Mouse (Mus musculus) kidney, postnatal 0 days (tissue): ENCODE data around the gene Tlcd2. TPM values are rescaled to one million over a fixed set of nuclear protein-coding genes. Genes with fewer than 3 reads are reported as not detected.

Experiments
- ATAC-seq: fragments of 200-750 bp; cut with Nextera tagmentation; replicated peaks from 2 replicates; pipeline ENCODE4 v1.8.0; 2017; ENCODE audit warnings: low read depth, moderate number of reproducible peaks, moderate TSS enrichment, moderate library complexity; ENCODE audit not compliant: low FRiP score
- DNase-seq: peaks from one replicate; pipeline ENCODE4 v3.0.0-alpha.2; 2016; ENCODE audit warnings: low spot score
- H3K27ac ChIP-seq: fragments of 300-500 bp; sonication (generic); 2 replicates; pipeline ENCODE4 v1.5.1; 2014; ENCODE audit warnings: mild to moderate bottlenecking
- H3K27me3 ChIP-seq: fragments of 300-500 bp; sonication (generic); 2 replicates; pipeline ENCODE4 v1.6.1; 2014; ENCODE audit warnings: low read length, mixed read lengths; ENCODE audit not compliant: insufficient read depth
- H3K36me3 ChIP-seq: fragments of 300-500 bp; sonication (generic); 2 replicates; pipeline ENCODE4 v1.6.1; 2014; ENCODE audit warnings: low read length, mixed read lengths; ENCODE audit not compliant: insufficient read depth
- H3K4me1 ChIP-seq: fragments of 300-500 bp; sonication (generic); replicated peaks from 2 replicates; pipeline ENCODE4 v1.6.1; 2014; ENCODE audit warnings: antibody characterized with exemption, low read length, mixed read lengths; ENCODE audit not compliant: insufficient read depth
- H3K4me2 ChIP-seq: fragments of 300-500 bp; sonication (generic); 2 replicates; pipeline ENCODE4 v1.6.1; 2014; ENCODE audit warnings: mild to moderate bottlenecking, low read length, moderate library complexity, mixed read lengths
- H3K4me3 ChIP-seq: fragments of 300-500 bp; sonication (generic); replicated peaks from 2 replicates; pipeline ENCODE4 v1.5.1; 2014; ENCODE audit warnings: low read depth, low read length
- H3K9ac ChIP-seq: fragments of 300-500 bp; sonication (generic); 2 replicates; pipeline ENCODE4 v1.6.1; 2014; ENCODE audit warnings: low read depth, low read length
- H3K9me3 ChIP-seq: fragments of 300-500 bp; sonication (generic); replicated peaks from 2 replicates; pipeline ENCODE4 v1.6.1; 2016; ENCODE audit warnings: low read length, inconsistent platforms, mixed read lengths
- CTCF ChIP-seq: IDR thresholded peaks from 2 replicates; pipeline ENCODE4 v1.5.1; 2016; ENCODE audit warnings: antibody characterized with exemption, low read depth, mild to moderate bottlenecking, moderate library complexity
- WGBS: fragments of 180-500 bp; shearing (Covaris S2); extraction: QIAGEN DNeasy Blood & Tissue Kit; methylation state at CpG from one replicate; pipeline ENCODE4 v1.1.7; 2014; 5-methylcytosine and 5-hydroxymethylcytosine counted together
- polyA plus RNA-seq: library from polyadenylated mRNA; unstranded; fragments of >200 nt; fragmentation: Nextera tagmentation; extraction: Ambion mirVana; gene quantifications from 2 replicates; pipeline ENCODE4 v1.2.1, GENCODE M21; 2015

The Tlcd2 gene
- 9.3 and 11.8 TPM in 2 replicates for polyA plus RNA-seq

DNA sequence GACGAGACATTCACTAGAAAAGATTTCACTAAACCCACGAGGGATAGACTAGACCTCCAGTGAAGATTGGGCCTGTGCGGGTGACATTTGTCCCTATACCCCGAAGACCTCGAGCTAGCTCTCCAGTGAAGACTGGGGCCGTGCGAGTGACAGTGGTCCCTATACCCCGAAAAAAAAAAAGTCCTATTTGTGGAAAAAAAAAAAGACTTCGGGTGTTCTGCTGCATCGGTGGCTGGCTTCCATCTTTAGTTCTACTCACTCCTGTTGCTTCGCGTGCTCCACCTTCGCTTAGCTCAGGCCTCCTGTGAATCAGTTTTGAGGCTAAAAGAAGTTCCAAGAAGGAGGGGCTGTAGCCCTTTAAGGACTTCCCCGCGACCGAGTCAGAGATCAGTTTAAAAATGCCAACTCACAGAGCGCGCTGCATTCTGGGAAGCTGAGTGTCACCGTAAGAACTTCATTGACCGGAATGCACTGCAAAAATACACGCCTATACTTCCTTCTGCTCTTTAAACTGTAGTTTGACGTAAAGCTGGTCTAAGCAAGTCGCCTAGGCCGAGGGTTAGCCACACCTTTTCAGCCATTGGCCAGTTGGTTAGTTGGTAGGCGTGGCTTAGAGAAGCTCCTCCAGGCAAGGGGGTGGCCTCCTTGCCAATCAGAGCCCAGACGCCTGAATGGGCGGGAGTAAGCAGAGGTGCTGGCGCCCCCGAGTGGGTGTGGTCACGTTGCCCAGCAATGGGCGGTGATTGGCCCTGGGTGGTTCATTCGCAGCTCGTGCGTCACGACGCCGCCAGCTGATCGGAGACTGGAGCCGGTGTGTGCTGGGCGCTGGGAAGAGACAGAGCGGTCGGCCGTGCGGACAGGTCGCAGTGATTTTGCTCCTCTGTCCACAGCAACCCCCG, at the start of gene Tlcd2:
Gene Tlcd2 (plus strand): TSS at position 872 of the 899 bp plus-strand sequence.
- Histone ChIP-seq H3K4me2 (peak within 1 kb of the TSS; percentile 84), H3K27me3 (no peaks in the 10 kb centered on the region), H3K9me3 (no peaks in the 10 kb centered on the region), H3K36me3 (peaks cover 13% of the 10 kb centered on the region), H3K27ac (peak within 1 kb of the TSS; percentile 95), H3K4me1 (peaks cover 20% of the 10 kb centered on the region), H3K9ac (peak within 1 kb of the TSS; percentile 79), H3K4me3 (peak within 1 kb of the TSS; percentile 67)
- TF ChIP-seq CTCF, result peak; percentile 42; the same call in 1 of the 2 replicates
- WGBS, result under 1% methylated on average over 46 of the region's 46 CpGs
- ATAC-seq, result peak; percentile 91
- peak; percentile 100 for DNase-seq

DNA sequence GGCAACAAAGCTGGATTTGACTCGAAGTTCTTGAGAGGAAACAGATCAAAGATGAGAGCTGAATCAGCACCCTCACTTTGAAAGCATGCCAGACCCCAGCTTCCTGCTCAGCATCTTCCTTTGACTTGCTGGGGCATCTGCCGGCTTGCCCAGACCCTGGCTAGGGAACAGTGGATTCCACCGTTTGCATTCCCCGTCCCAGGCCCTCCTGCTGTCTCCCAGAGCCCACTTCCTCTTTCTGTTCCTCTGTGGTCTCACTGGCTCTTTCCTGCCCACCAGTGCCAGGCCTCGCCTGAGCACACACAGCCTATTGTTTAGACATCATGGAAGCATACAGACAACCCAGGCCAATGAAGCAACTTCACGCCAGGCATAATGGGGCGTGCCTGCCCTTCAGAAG, 46.4 kb upstream of the Tlcd2 start:
- 0 out of 2 replicates have a peak, but pooled peaks cover 3% of the 10 kb centered on the region for H3K4me1 ChIP-seq
- DNase-seq (no peak), ATAC-seq (no peak)
- no peaks in the 10 kb centered on the region for H3K27me3 ChIP-seq
- H3K9ac ChIP-seq, result no peak overlapping the region
- no peaks in the 10 kb centered on the region for H3K36me3 ChIP-seq
- 56% methylated on average over 7 of the region's 7 CpGs for WGBS
- no peak overlapping the region for H3K27ac ChIP-seq
- no peak for TF ChIP-seq CTCF
- no peak overlapping the region for H3K4me3 ChIP-seq
- no peaks in the 10 kb centered on the region for H3K9me3 ChIP-seq
- H3K4me2 ChIP-seq, result no peak overlapping the region

GRCm38 (mm10) chr11:75415994-75416393, 45.5 kb upstream of the Tlcd2 start:
- TF ChIP-seq CTCF, result no peak
- H3K27ac ChIP-seq, result no peak overlapping the region
- H3K36me3 ChIP-seq, result no peaks in the 10 kb centered on the region
- no peak overlapping the region for H3K4me2 ChIP-seq
- ATAC-seq (no peak), DNase-seq (no peak)
- no peaks in the 10 kb centered on the region for H3K9me3 ChIP-seq
- no peak overlapping the region for H3K4me3 ChIP-seq
- no peaks in the 10 kb centered on the region for H3K27me3 ChIP-seq
- no peak overlapping the region for H3K9ac ChIP-seq
- 80% methylated on average over 13 of the region's 13 CpGs for WGBS
- H3K4me1 ChIP-seq, result no peaks in the 10 kb centered on the region

GRCm38 (mm10) chr11:75420037-75420436, 41.5 kb upstream of the Tlcd2 start:
- Histone ChIP-seq H3K27me3 (no peaks in the 10 kb centered on the region), H3K27ac (no peak overlapping the region), H3K9ac (no peak overlapping the region), H3K36me3 (no peaks in the 10 kb centered on the region), H3K4me3 (no peak overlapping the region), H3K4me2 (no peak overlapping the region), H3K4me1 (0 out of 2 replicates have a peak, but pooled peaks cover 12% of the 10 kb centered on the region), H3K9me3 (no peaks in the 10 kb centered on the region)
- WGBS, result 75% methylated on average over 7 of the region's 7 CpGs
- no peak for ATAC-seq
- no peak for TF ChIP-seq CTCF
- no peak for DNase-seq

DNA sequence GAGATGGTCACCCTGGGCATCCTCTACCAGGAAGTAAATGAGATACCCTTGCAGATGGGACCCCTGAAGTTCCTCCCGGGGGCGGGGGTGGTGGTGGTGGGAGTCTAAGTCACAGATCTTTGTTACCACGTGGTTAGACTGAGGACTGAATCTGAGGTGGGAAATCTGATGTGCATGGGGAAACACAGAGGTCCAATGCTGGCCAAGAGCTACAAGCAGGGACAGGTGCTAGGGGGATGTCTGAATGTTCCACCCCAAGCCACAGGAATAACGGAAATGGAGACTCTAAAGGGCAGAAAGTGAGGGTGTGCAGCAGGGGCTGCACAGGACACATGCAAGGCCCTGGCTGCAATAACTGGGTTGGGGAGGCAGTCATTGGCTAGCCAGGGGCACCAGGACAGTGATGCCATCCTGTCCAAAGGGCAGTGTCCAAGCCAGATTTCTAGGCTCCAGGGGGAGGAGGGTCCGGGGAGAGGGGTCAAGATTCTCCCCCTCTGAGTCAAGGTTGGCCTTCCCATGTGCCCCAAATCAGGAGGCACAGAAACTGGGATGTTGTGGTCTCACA, 40.6 kb upstream of the Tlcd2 start:
- Histone ChIP-seq H3K4me2 (peak overlapping the region; percentile 51), H3K9me3 (no peaks in the 10 kb centered on the region), H3K36me3 (no peaks in the 10 kb centered on the region), H3K4me1 (0 out of 2 replicates have a peak, but pooled peaks cover 12% of the 10 kb centered on the region), H3K9ac (no peak overlapping the region), H3K27me3 (no peaks in the 10 kb centered on the region), H3K4me3 (no peak overlapping the region), H3K27ac (no peak overlapping the region)
- TF ChIP-seq CTCF, result no peak
- WGBS, result 43% methylated on average over 5 of the region's 5 CpGs
- DNase-seq, result no peak
- ATAC-seq, result peak; percentile 33; the same call in 1 of the 2 replicates

DNA sequence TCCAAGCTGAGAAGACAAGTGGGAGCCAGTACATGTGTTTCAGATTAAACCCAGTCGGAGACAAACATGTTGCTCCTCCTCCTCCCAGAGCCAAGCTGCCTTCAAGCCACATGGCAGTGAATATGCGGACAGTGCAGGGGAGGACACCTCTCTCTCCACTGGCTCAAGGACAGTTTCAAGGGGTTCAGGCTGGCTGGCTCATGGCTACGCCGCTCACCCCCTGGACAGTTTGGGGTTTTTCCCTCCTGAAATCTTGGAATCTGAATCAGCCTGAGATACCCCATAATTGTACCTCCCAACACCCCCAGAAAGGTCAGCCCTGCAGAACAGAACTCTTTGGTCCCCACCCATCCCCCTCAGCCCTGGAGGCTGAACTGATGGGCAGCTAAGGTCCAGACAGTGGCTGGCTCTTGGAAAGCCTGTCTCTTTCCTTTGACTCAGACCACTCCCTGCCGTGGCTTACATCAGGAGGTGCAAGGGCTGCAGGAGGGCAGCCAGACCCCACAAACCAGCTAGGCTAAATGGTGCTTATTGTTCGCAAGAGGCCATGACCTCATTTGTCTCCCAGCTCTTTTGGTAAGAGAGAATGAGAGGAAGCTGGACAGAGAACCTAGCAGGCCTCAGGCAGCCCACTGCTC, 40.0 kb upstream of the Tlcd2 start:
- Histone ChIP-seq H3K4me3 (peak overlapping the region; percentile 30), H3K4me2 (peak overlapping the region; percentile 51), H3K36me3 (no peaks in the 10 kb centered on the region), H3K4me1 (0 out of 2 replicates have a peak, but pooled peaks cover 12% of the 10 kb centered on the region), H3K27ac (no peak overlapping the region), H3K9me3 (no peaks in the 10 kb centered on the region), H3K27me3 (no peaks in the 10 kb centered on the region), H3K9ac (0 out of 2 replicates have a peak overlapping the region, but pooled peaks have one; percentile 36)
- no peak for DNase-seq
- no peak for ATAC-seq
- TF ChIP-seq CTCF, result no peak
- 34% methylated on average over 6 of the region's 6 CpGs for WGBS
